Mouse (Mus musculus) c-Kit-positive CD71-positive TER-119-positive erythroid progenitor cells, embryonic 14.5 days (primary cell): Measurements from ENCODE around the gene Vmn1r234.
"Not testable (repeated sequence)": the region's sequence is repeated elsewhere in the genome, so short reads cannot be mapped to it uniquely, and the experiment has no call there.

Source experiments
- DNase-seq: peaks from one replicate; pipeline ENCODE4 v3.0.0-alpha.2; 2013; ENCODE audit warnings: low spot score

Vmn1r234 gene

GRCm38 (mm10) chr17:21225787-21226186 lies at the start of gene Vmn1r234:
Gene Vmn1r234 (plus strand): TSS chr17:21226087.
- no peak for DNase-seq

GRCm38 (mm10) chr17:21211081-21211480 lies 14.8 kb upstream of the Vmn1r234 start:
- not testable (repeated sequence) for DNase-seq

DNA sequence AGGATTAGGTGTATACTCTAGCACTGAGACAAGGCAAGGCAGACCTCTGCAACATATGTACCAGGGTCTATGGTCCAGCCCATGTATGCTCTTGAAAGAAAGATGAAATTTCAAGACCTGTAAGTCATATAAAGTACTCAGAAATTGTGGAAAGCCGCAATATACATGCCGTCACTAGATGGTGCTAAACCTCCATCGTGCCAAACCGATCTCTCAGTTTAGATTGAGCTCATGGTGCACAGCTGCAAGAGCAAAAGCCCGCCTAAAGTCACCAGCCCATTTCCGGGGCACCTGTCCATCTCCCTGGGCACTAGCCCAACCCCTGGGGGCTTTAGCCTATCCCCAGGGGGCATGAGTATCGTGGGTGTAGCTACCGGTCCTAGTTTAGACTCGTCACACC lies 5.8 kb downstream of the Vmn1r234 start:
- DNase-seq: peak; percentile 27

DNA sequence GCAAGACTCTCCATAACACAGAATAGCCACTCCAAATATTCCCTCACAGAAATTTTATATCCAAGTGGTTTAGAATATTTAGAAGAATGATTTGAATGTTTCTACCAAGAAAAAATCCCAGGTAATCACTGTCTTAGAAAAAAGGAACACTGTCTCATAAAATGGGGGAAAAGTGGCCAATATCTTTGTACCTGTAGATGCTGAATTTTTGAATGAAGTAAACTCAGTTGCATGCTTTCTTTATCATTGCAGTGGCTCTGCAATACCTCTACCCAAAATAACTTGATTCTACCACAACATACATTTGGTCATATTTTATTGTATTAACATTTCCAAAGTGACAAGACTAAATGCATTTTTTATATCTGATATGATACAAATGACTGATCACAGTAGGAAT lies 30.2 kb downstream of the Vmn1r234 start, which contains the start of gene Vmn1r235:
TSS of gene Vmn1r235 (plus strand) at position 301 of the 400 bp plus-strand sequence.
- no peak for DNase-seq

DNA sequence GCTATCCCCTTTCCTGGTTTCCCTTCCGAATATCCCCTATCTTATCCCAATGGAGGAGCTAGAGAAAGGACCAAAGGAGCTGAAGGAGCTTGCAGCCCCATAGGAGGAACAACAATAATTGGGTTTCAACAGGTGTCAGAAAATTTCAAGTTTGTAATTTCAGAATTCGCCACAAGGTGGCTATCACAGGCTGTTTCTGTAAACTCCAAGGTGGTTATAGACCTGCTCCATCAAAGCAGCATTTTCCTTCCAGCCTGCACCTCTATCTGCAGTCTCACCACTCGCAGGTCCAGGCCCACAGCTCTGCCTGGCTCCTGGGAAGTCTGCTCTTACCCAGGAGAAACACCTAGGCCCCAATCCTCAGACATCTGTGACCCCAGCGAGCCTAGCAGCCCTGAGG lies 46.2 kb downstream of the Vmn1r234 start:
- DNase-seq: peak; percentile 48

DNA sequence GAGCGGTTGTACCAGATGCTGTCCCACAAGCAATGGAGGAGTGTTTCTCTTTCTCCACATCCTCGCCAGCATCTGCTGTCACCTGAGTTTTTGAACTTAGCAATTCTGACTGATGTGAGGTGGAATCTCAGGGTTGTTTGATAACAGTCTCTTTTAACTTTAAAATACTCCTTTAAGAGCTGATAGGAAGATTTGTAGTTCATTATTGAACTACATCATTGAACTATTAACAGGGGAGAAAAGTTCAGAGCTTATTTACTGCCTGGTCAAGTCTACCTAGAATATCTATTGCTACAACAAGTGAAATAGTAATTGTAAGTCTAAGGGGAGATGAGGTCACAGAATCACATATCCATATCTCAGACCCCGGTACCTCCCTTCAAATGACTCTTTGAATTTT lies 56.8 kb downstream of the Vmn1r234 start, which contains the start of gene Vmn1r236:
TSS of gene Vmn1r236 (plus strand) at position 301 of the 400 bp plus-strand sequence.
- no peak for DNase-seq

GRCm38 (mm10) chr17:21284395-21284794 lies 58.5 kb downstream of the Vmn1r234 start:
- DNase-seq: no peak
